Mouse (Mus musculus): Measurements from ENCODE around the gene Tmem131l. TPM values are rescaled to one million over a fixed set of nuclear protein-coding genes. Genes with fewer than 3 reads are reported as not detected.
A peak's percentile ranks its signal among the peaks of the same experiment; 100 is the strongest.
"Not testable (repeated sequence)": the region's sequence is repeated elsewhere in the genome, so short reads cannot be mapped to it uniquely, and the experiment has no call there.

Gene Tmem131l
- polyA plus RNA-seq, 1 experiment from 2014 or later: 84.2 TPM

GRCm38 (mm10) chr3:83898246-83898645 is 141.7 kb downstream of the Tmem131l start:
- Histone ChIP-seq H3K9ac (replicated peaks; ENCODE audit: low read length) (no peak overlapping the region), H3K36me3 (replicated peaks; ENCODE audit: control insufficient read depth, insufficient read depth, low read depth, low read length) (peaks cover 13% of the 10 kb centered on the region)
- whole genome bisulfite sequencing: 97% methylated on average over 9 of the region's 9 CpGs

GRCm38 (mm10) chr3:83895811-83896210 is 144.2 kb downstream of the Tmem131l start:
- H3K9ac ChIP-seq (replicated peaks; ENCODE audit: low read length): no peak overlapping the region
- no peaks in the 10 kb centered on the region for H3K9me3 ChIP-seq (replicated peaks; ENCODE audit: control insufficient read depth, low read length)
- H3K27me3 ChIP-seq (ENCODE audit: control insufficient read depth, insufficient read depth, low read length): no peaks in the 10 kb centered on the region
- H3K27ac ChIP-seq (replicated peaks; ENCODE audit: low read depth, low read length): no peak overlapping the region
- no peak overlapping the region for H3K4me2 ChIP-seq (ENCODE audit: low read depth, low read length)
- H3K4me3 ChIP-seq (ENCODE audit: low read depth, low read length): no peak overlapping the region
- DNase-seq (ENCODE audit: low spot score): no peak
- 50% methylated on average over 3 of the region's 3 CpGs for WGBS
- peaks cover 11% of the 10 kb centered on the region for H3K36me3 ChIP-seq (replicated peaks; ENCODE audit: control insufficient read depth, insufficient read depth, low read depth, low read length)
- ATAC-seq (replicated peaks; ENCODE audit: insufficient number of reproducible peaks, low FRiP score, low TSS enrichment, low read depth): no peak
- no peaks in the 10 kb centered on the region for H3K4me1 ChIP-seq (ENCODE audit: control insufficient read depth, insufficient read depth, low read length)

More at GRCm38 (mm10) chr3:83898246-83898645, 141.7 kb downstream of the Tmem131l start:
- Histone ChIP-seq H3K4me3 (ENCODE audit: low read depth, low read length) (no peak overlapping the region), H3K4me2 (ENCODE audit: low read depth, low read length) (no peak overlapping the region), H3K27me3 (ENCODE audit: control insufficient read depth, insufficient read depth, low read length) (no peaks in the 10 kb centered on the region), H3K27ac (replicated peaks; ENCODE audit: low read depth, low read length) (no peak overlapping the region), H3K4me1 (ENCODE audit: control insufficient read depth, insufficient read depth, low read length) (no peaks in the 10 kb centered on the region), H3K9me3 (replicated peaks; ENCODE audit: control insufficient read depth, low read length) (no peaks in the 10 kb centered on the region)
- no peak for ATAC-seq (replicated peaks; ENCODE audit: insufficient number of reproducible peaks, low FRiP score, low TSS enrichment, low read depth)
- DNase-seq (ENCODE audit: low spot score): no peak

GRCm38 (mm10) chr3:83895111-83895510 is 144.9 kb downstream of the Tmem131l start:
- DNase-seq (ENCODE audit: low spot score): no peak
- ATAC-seq (replicated peaks; ENCODE audit: insufficient number of reproducible peaks, low FRiP score, low TSS enrichment, low read depth): no peak
- Histone ChIP-seq H3K27me3 (ENCODE audit: control insufficient read depth, insufficient read depth, low read length) (no peaks in the 10 kb centered on the region), H3K36me3 (replicated peaks; ENCODE audit: control insufficient read depth, insufficient read depth, low read depth, low read length) (peaks cover 10% of the 10 kb centered on the region), H3K4me1 (ENCODE audit: control insufficient read depth, insufficient read depth, low read length) (no peaks in the 10 kb centered on the region), H3K4me2 (ENCODE audit: low read depth, low read length) (no peak overlapping the region), H3K9ac (replicated peaks; ENCODE audit: low read length) (no peak overlapping the region), H3K27ac (replicated peaks; ENCODE audit: low read depth, low read length) (no peak overlapping the region), H3K4me3 (ENCODE audit: low read depth, low read length) (no peak overlapping the region), H3K9me3 (replicated peaks; ENCODE audit: control insufficient read depth, low read length) (no peaks in the 10 kb centered on the region)
- WGBS: 92% methylated on average over 5 of the region's 5 CpGs

- WGBS: 76% methylated on average over 2 of the region's 2 CpGs
- ATAC-seq (replicated peaks; ENCODE audit: insufficient number of reproducible peaks, low FRiP score, low TSS enrichment, low read depth) (no peak), DNase-seq (ENCODE audit: low spot score) (no peak)
- Histone ChIP-seq H3K4me2 (ENCODE audit: low read depth, low read length) (no peak overlapping the region), H3K27me3 (ENCODE audit: control insufficient read depth, insufficient read depth, low read length) (no peaks in the 10 kb centered on the region), H3K9ac (replicated peaks; ENCODE audit: low read length) (no peak overlapping the region), H3K4me1 (ENCODE audit: control insufficient read depth, insufficient read depth, low read length) (no peaks in the 10 kb centered on the region), H3K27ac (replicated peaks; ENCODE audit: low read depth, low read length) (no peak overlapping the region), H3K36me3 (replicated peaks; ENCODE audit: control insufficient read depth, insufficient read depth, low read depth, low read length) (no peaks in the 10 kb centered on the region), H3K4me3 (ENCODE audit: low read depth, low read length) (no peak overlapping the region), H3K9me3 (replicated peaks; ENCODE audit: control insufficient read depth, low read length) (no peaks in the 10 kb centered on the region)
These were observed 154.8 kb downstream of the Tmem131l start for GRCm38 (mm10) chr3:83885163-83885562.

- not testable (repeated sequence) for ATAC-seq (replicated peaks; ENCODE audit: insufficient number of reproducible peaks, low FRiP score, low TSS enrichment, low read depth); H3K9me3 ChIP-seq (replicated peaks; ENCODE audit: control insufficient read depth, low read length); H3K4me1 ChIP-seq (ENCODE audit: control insufficient read depth, insufficient read depth, low read length); H3K36me3 ChIP-seq (replicated peaks; ENCODE audit: control insufficient read depth, insufficient read depth, low read depth, low read length); H3K27ac ChIP-seq (replicated peaks; ENCODE audit: low read depth, low read length); H3K9ac ChIP-seq (replicated peaks; ENCODE audit: low read length); DNase-seq (ENCODE audit: low spot score); H3K4me2 ChIP-seq (ENCODE audit: low read depth, low read length); H3K27me3 ChIP-seq (ENCODE audit: control insufficient read depth, insufficient read depth, low read length); H3K4me3 ChIP-seq (ENCODE audit: low read depth, low read length)
- WGBS: 89% methylated on average over 5 of the region's 5 CpGs
These were observed 160.5 kb downstream of the Tmem131l start for GRCm38 (mm10) chr3:83879261-83880050.

- no peak overlapping the region for H3K4me2 ChIP-seq (ENCODE audit: low read depth, low read length)
- no peaks in the 10 kb centered on the region for H3K4me1 ChIP-seq (ENCODE audit: control insufficient read depth, insufficient read depth, low read length)
- no peak overlapping the region for H3K9ac ChIP-seq (replicated peaks; ENCODE audit: low read length)
- H3K36me3 ChIP-seq (replicated peaks; ENCODE audit: control insufficient read depth, insufficient read depth, low read depth, low read length): no peaks in the 10 kb centered on the region
- H3K9me3 ChIP-seq (replicated peaks; ENCODE audit: control insufficient read depth, low read length): no peaks in the 10 kb centered on the region
- no peaks in the 10 kb centered on the region for H3K27me3 ChIP-seq (ENCODE audit: control insufficient read depth, insufficient read depth, low read length)
- WGBS: 91% methylated on average over 4 of the region's 4 CpGs
- no peak overlapping the region for H3K27ac ChIP-seq (replicated peaks; ENCODE audit: low read depth, low read length)
- DNase-seq (ENCODE audit: low spot score): no peak
- no peak overlapping the region for H3K4me3 ChIP-seq (ENCODE audit: low read depth, low read length)
- no peak for ATAC-seq (replicated peaks; ENCODE audit: insufficient number of reproducible peaks, low FRiP score, low TSS enrichment, low read depth)
These were observed 161.2 kb downstream of the Tmem131l start for GRCm38 (mm10) chr3:83878801-83879200.

GRCm38 (mm10) chr3:83876299-83876698 is 163.7 kb downstream of the Tmem131l start:
- Histone ChIP-seq H3K4me1 (ENCODE audit: control insufficient read depth, insufficient read depth, low read length) (no peaks in the 10 kb centered on the region), H3K9ac (replicated peaks; ENCODE audit: low read length) (no peak overlapping the region), H3K27me3 (ENCODE audit: control insufficient read depth, insufficient read depth, low read length) (no peaks in the 10 kb centered on the region), H3K27ac (replicated peaks; ENCODE audit: low read depth, low read length) (no peak overlapping the region), H3K4me3 (ENCODE audit: low read depth, low read length) (no peak overlapping the region), H3K9me3 (replicated peaks; ENCODE audit: control insufficient read depth, low read length) (no peaks in the 10 kb centered on the region), H3K36me3 (replicated peaks; ENCODE audit: control insufficient read depth, insufficient read depth, low read depth, low read length) (no peaks in the 10 kb centered on the region), H3K4me2 (ENCODE audit: low read depth, low read length) (no peak overlapping the region)
- ATAC-seq (replicated peaks; ENCODE audit: insufficient number of reproducible peaks, low FRiP score, low TSS enrichment, low read depth) (no peak), DNase-seq (ENCODE audit: low spot score) (peak; percentile 12)
- WGBS: 69% methylated on average over 4 of the region's 4 CpGs

GRCm38 (mm10) chr3:83875078-83875477 is 164.9 kb downstream of the Tmem131l start:
- not testable (repeated sequence) for H3K9me3 ChIP-seq (replicated peaks; ENCODE audit: control insufficient read depth, low read length); H3K36me3 ChIP-seq (replicated peaks; ENCODE audit: control insufficient read depth, insufficient read depth, low read depth, low read length); H3K4me1 ChIP-seq (ENCODE audit: control insufficient read depth, insufficient read depth, low read length); ATAC-seq (replicated peaks; ENCODE audit: insufficient number of reproducible peaks, low FRiP score, low TSS enrichment, low read depth); H3K9ac ChIP-seq (replicated peaks; ENCODE audit: low read length); DNase-seq (ENCODE audit: low spot score); H3K27ac ChIP-seq (replicated peaks; ENCODE audit: low read depth, low read length); H3K27me3 ChIP-seq (ENCODE audit: control insufficient read depth, insufficient read depth, low read length); H3K4me3 ChIP-seq (ENCODE audit: low read depth, low read length); H3K4me2 ChIP-seq (ENCODE audit: low read depth, low read length)
- 80% methylated on average over 2 of the region's 2 CpGs for WGBS
